Mouse (Mus musculus): ENCODE data around the gene Ralb.

- TF ChIP-seq POLR2A (IDR thresholded peaks at IDR 0.05; ENCODE audit: borderline replicate concordance, extremely low read depth, insufficient read depth, insufficient read length, poor library complexity, severe bottlenecking): no peak
- no peak for TF ChIP-seq CTCF (IDR thresholded peaks at IDR 0.05; ENCODE audit: borderline replicate concordance, extremely low read depth, insufficient read depth, insufficient read length)
Measured at GRCm38 (mm10) chr1:119457528-119457855, 47.1 kb downstream of the Ralb start.
